Mouse (Mus musculus) neural tube, embryonic 13.5 days (tissue): Measurements from ENCODE around the gene Olfr118. TPM values are rescaled to one million over a fixed set of nuclear protein-coding genes. Genes with fewer than 3 reads are reported as not detected.
"Not testable (repeated sequence)": the region's sequence is repeated elsewhere in the genome, so short reads cannot be mapped to it uniquely, and the experiment has no call there.

Experiments used
- ATAC-seq: fragments of 200-750 bp; cut with Nextera tagmentation; 2 replicates; pipeline ENCODE4 v1.8.0; 2017; ENCODE audit warnings: low read depth, mild to moderate bottlenecking, moderate TSS enrichment, moderate library complexity
- H3K27ac ChIP-seq: fragments of 300-500 bp; sonication (generic); replicated peaks from 2 replicates; pipeline ENCODE4 v1.5.1; 2015; ENCODE audit warnings: moderate library complexity, mild to moderate bottlenecking, inconsistent platforms
- H3K27me3 ChIP-seq: fragments of 300-500 bp; sonication (generic); 2 replicates; pipeline ENCODE4 v1.6.1; 2015; ENCODE audit warnings: mild to moderate bottlenecking, inconsistent platforms
- H3K36me3 ChIP-seq: fragments of 300-500 bp; sonication (generic); 2 replicates; pipeline ENCODE4 v1.6.1; 2015; ENCODE audit warnings: mild to moderate bottlenecking, inconsistent platforms
- H3K4me1 ChIP-seq: fragments of 300-500 bp; sonication (generic); replicated peaks from 2 replicates; pipeline ENCODE4 v1.6.1; 2015; ENCODE audit warnings: inconsistent platforms
- H3K4me2 ChIP-seq: fragments of 300-500 bp; sonication (generic); 2 replicates; pipeline ENCODE4 v1.6.1; 2015; ENCODE audit warnings: inconsistent platforms, mild to moderate bottlenecking, moderate library complexity
- H3K4me3 ChIP-seq: fragments of 300-500 bp; sonication (generic); 2 replicates; pipeline ENCODE4 v1.5.1; 2015; ENCODE audit warnings: mild to moderate bottlenecking, inconsistent platforms
- H3K9ac ChIP-seq: fragments of 300-500 bp; sonication (generic); 2 replicates; pipeline ENCODE4 v1.6.1; 2015; ENCODE audit warnings: moderate library complexity, mild to moderate bottlenecking, inconsistent platforms
- H3K9me3 ChIP-seq: fragments of 300-500 bp; sonication (generic); 2 replicates; pipeline ENCODE4 v1.6.1; 2016; ENCODE audit warnings: inconsistent platforms
- WGBS: fragments of 180-500 bp; shearing (Covaris S2); methylation state at CpG from one replicate; pipeline ENCODE4 v1.1.7; 2015; 5-methylcytosine and 5-hydroxymethylcytosine counted together
- polyA plus RNA-seq: library from polyadenylated mRNA; unstranded; fragments of >200 nt; fragmentation: Nextera tagmentation; extraction: Ambion mirVana; gene quantifications from 2 replicates; pipeline ENCODE4 v1.2.1, GENCODE M21; 2015

Gene Olfr118
- not detected in 2 replicates for polyA plus RNA-seq

DNA sequence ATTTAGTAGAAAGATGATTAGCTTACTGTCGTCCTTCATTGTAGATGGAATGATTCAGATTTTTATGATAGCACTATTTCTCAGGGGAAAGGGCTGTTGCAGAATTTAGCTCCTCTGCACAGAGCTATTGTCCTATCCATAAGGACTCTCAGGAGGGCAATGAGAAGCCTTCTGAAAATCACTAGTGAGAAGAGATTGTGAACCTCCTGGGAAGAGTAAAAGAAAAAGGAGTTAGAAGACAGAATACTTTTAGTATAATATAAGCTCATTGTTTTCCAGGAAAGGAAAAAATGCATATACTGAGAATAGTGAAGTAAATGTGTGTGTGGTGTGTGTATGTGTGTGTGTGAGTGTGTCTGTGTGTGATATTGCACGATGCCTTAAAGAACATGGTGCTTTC lies at the start of gene Olfr118:
Gene Olfr118, plus strand, starts transcription at position 301 of the 400 bp plus-strand sequence.
- H3K9ac ChIP-seq: no peak within 1 kb of the TSS
- H3K4me3 ChIP-seq: no peak within 1 kb of the TSS
- no peaks in the 10 kb centered on the region for H3K36me3 ChIP-seq
- no peaks in the 10 kb centered on the region for H3K27me3 ChIP-seq
- H3K9me3 ChIP-seq: no peaks in the 10 kb centered on the region
- ATAC-seq: no peak
- H3K4me1 ChIP-seq: no peaks in the 10 kb centered on the region
- no peak within 1 kb of the TSS for H3K27ac ChIP-seq
- 69% methylated on average over 2 of the region's 2 CpGs for WGBS
- H3K4me2 ChIP-seq: no peak within 1 kb of the TSS

DNA sequence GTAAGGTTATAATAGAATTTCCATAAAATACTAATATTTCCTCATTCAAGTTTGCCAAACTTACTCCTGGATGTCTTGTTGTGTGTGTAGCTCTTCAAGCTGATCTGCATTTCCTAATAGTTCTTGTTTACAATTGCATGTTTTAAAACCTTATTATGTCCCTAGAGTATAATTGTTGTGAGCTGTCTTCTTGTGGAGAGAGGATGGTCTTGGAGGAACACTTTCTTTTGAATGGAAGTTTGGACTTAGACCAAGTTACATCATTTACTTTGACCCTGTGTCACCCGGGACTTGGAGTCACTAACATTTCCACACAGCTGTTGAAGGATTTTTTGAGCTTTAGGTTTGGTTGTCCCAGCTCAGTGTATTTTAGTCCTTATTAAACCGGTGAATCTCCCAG lies 39.8 kb upstream of the Olfr118 start, which contains the start of the genes Olfr115 and Olfr116:
Gene Olfr115, minus strand, starts transcription at position 101 of the 400 bp plus-strand sequence.
Gene Olfr116, minus strand, starts transcription at position 191 of the 400 bp plus-strand sequence.
- H3K4me3 ChIP-seq: no peak within 1 kb of the TSS
- no peak within 1 kb of the TSS for H3K9ac ChIP-seq
- no peak within 1 kb of the TSS for H3K27ac ChIP-seq
- H3K4me1 ChIP-seq: no peaks in the 10 kb centered on the region
- peaks cover 12% of the 10 kb centered on the region for H3K9me3 ChIP-seq
- no peak for ATAC-seq
- 78% methylated on average over 2 of the region's 2 CpGs for WGBS
- no peaks in the 10 kb centered on the region for H3K27me3 ChIP-seq
- H3K36me3 ChIP-seq: no peaks in the 10 kb centered on the region
- no peak within 1 kb of the TSS for H3K4me2 ChIP-seq

DNA sequence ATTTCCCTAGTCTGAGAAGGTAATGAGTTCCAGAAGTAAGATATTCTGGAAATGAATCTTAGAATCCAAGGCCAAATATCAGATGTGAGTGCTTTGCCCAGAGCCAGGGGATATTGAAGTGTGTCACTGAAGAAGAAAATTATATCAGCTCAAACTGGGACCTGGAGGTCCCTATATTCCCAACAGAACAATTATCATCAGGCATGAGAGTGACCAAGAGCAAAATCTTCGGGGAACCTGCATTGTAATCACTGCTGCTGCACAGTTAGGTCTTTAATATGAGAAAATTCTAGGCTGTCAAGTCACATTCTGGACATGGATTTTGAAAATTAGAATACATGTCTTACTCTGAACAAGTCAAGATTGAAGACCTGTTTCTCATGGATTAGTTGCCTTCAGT lies 3.1 kb upstream of the Olfr118 start, which contains the start of gene Olfr117:
Gene Olfr117, minus strand, starts transcription at position 101 of the 400 bp plus-strand sequence.
- Histone ChIP-seq H3K36me3 (no peaks in the 10 kb centered on the region), H3K9me3 (no peaks in the 10 kb centered on the region), H3K27me3 (no peaks in the 10 kb centered on the region), H3K4me1 (no peaks in the 10 kb centered on the region), H3K4me3 (no peak within 1 kb of the TSS), H3K4me2 (no peak within 1 kb of the TSS), H3K27ac (no peak within 1 kb of the TSS), H3K9ac (no peak within 1 kb of the TSS)
- no peak for ATAC-seq
- WGBS: 84% methylated on average over 1 of the region's 1 CpGs

DNA sequence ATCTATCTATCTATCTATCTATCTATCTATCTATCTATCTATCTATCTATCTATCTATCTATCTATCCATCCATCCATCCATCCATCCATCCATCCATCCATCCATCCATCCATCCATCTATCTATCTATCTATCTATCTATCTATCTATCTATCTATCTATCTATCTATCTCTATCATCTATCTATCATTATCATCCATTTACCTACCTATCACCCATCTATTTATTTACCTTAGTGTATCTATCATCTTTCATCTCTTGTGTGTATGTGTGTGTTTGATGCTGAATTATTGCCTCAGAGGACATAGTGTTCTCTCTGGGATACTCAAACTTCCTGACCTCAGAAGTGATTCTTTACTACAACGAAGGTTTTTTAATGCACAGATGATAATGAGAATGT lies 29.5 kb downstream of the Olfr118 start, which contains the start of gene Olfr119:
Gene Olfr119, plus strand, starts transcription at position 301 of the 400 bp plus-strand sequence.
- not testable (repeated sequence) for ATAC-seq, H3K36me3 ChIP-seq

DNA sequence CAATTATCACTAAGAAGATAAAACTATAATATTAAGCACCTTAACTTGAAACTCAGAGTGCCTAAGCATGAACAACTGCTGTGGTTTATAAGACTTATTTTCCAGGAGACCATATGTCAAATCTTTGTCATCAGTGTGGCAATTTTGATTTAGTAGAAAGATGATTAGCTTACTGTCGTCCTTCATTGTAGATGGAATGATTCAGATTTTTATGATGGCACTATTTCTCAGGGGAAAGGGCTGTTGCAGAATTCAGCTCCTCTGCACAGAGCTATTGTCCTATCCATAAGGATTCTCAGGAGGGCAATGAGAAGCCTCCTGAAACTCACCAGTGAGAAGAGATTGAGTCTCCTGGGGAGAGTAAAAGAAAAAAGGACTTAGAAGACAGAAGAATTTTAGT lies 54.7 kb downstream of the Olfr118 start, which contains the start of gene Olfr120:
Gene Olfr120, plus strand, starts transcription at position 301 of the 400 bp plus-strand sequence.
- ATAC-seq: no peak
- Histone ChIP-seq H3K9me3 (no peaks in the 10 kb centered on the region), H3K4me3 (no peak within 1 kb of the TSS), H3K27ac (no peak within 1 kb of the TSS), H3K4me2 (no peak within 1 kb of the TSS), H3K27me3 (no peaks in the 10 kb centered on the region), H3K4me1 (no peaks in the 10 kb centered on the region), H3K36me3 (no peaks in the 10 kb centered on the region), H3K9ac (no peak within 1 kb of the TSS)
- WGBS: 76% methylated on average over 1 of the region's 1 CpGs

More for the DNA sequence above, 29.5 kb downstream of the Olfr118 start, which contains the start of gene Olfr119:
- not testable (repeated sequence) for H3K4me2 ChIP-seq, H3K9ac ChIP-seq, H3K4me3 ChIP-seq, H3K4me1 ChIP-seq, H3K27ac ChIP-seq, H3K27me3 ChIP-seq, H3K9me3 ChIP-seq
- WGBS: 73% methylated on average over 1 of the region's 1 CpGs

Other genes starting within 250 kb of the Olfr118 start
- not detected in 2 replicates for gene Olfr108, start 221.5 kb upstream of the Olfr118 start, polyA plus RNA-seq
- gene Olfr109, start 208.1 kb upstream of the Olfr118 start, polyA plus RNA-seq: not detected in 2 replicates
- gene H2-M2, start 183.4 kb upstream of the Olfr118 start, polyA plus RNA-seq: not detected in 2 replicates
- not detected in 2 replicates for gene Olfr110, start 174.5 kb upstream of the Olfr118 start, polyA plus RNA-seq
- gene Olfr111, start 159.0 kb upstream of the Olfr118 start, polyA plus RNA-seq: not detected in 2 replicates
- gene Olfr112, start 97.5 kb upstream of the Olfr118 start, polyA plus RNA-seq: not detected in 2 replicates
- not detected in 2 replicates for gene Olfr113, start 89.3 kb upstream of the Olfr118 start, polyA plus RNA-seq
- not detected in 2 replicates for gene Olfr114, start 74.2 kb upstream of the Olfr118 start, polyA plus RNA-seq
- not detected in 2 replicates for gene Olfr115, start 39.9 kb upstream of the Olfr118 start, polyA plus RNA-seq
- not detected in 2 replicates for gene Olfr116, start 39.8 kb upstream of the Olfr118 start, polyA plus RNA-seq
- gene Olfr117, start 3.2 kb upstream of the Olfr118 start, polyA plus RNA-seq: not detected in 2 replicates
- gene Olfr119, start 29.6 kb downstream of the Olfr118 start, polyA plus RNA-seq: not detected in 2 replicates
- not detected in 2 replicates for gene Olfr120, start 54.8 kb downstream of the Olfr118 start, polyA plus RNA-seq
- not detected in 2 replicates for gene Olfr121, start 81.9 kb downstream of the Olfr118 start, polyA plus RNA-seq
- gene Olfr122, start 101.6 kb downstream of the Olfr118 start, polyA plus RNA-seq: not detected in 2 replicates
- gene Olfr123, start 126.5 kb downstream of the Olfr118 start, polyA plus RNA-seq: not detected in 2 replicates
- not detected in 2 replicates for gene Olfr124, start 132.9 kb downstream of the Olfr118 start, polyA plus RNA-seq
- not detected in 2 replicates for gene Olfr125, start 166.0 kb downstream of the Olfr118 start, polyA plus RNA-seq
- gene Olfr126, start 180.5 kb downstream of the Olfr118 start, polyA plus RNA-seq: not detected in 2 replicates
- not detected in 2 replicates for gene Olfr127, start 233.4 kb downstream of the Olfr118 start, polyA plus RNA-seq